Mouse (Mus musculus) CD4-positive helper T cell, adult 2 months (primary cell): ENCODE measurements at regions not wholly inside any gene's neighbourhood (a gene's known extent, or its start where the extent isn't known, plus 50 kb on each side); places are given as distances from the start of the nearest gene placed in this dataset.

Experiments
- DNase-seq: peaks from one replicate; pipeline ENCODE4 v3.0.0-alpha.2; 2012; ENCODE audit warnings: low read depth, missing footprints, low spot score

DNA sequence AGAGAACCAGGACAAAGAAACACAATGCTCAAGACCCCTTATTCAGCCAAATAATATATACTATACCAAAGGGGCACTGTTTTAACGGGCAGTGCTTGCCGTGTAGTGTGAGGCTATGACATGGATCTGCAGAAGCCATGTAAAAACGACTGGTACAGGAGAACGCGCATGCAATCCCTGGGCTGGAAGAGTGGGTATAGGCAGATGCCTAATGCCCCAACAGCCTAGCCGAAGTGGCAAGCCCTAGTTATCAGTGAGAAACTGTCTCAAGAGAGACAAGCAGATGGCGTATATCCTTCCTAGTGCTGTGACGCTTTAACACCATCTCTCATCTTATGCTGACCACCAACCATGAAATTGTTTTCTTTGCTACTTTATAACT, 262.8 kb downstream of the Ankrd50 start:
- no peak for DNase-seq

DNA sequence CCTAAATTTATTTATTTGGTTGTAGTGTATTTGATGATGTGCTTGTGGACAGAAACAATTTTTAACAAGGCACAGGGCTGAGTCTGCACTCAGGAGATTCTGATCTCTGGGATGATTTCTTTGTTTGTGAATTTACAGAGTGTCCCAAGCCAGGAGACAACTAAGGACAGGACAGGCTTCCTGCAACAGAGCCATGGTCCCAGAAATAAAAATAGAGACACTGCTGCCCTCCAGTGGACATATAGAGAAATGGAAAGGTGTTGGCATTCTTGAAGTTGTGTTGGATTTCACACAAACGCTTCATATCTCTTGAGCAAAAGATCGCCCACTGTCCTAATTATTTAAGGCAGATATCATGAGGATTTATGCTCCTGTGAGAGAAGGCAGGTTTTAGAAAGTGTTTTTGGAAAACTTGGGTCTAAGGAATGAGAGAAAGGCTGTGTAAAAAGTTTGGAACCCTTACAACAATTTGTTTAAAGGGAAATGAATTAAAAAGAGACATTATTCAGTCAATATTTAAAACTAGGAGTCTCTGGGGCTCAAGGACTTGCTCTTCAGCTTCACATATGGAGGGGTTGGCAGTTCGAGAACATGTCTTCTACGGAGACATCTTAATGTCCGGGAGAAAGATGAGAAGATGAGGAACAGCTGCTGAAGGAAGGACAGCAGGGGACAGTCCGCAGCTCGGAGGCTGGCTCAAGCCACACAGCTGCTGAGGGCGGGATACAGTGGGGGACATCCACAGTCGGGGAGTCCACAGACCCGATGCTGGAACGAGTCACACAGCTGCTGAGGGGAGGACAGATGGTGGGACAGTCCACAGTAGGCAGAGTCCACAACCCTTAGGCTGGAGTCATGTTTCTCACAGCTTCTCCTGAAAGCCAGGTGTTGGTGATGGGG, 263.5 kb downstream of the Ankrd50 start:
- peak; percentile 36 for DNase-seq

DNA sequence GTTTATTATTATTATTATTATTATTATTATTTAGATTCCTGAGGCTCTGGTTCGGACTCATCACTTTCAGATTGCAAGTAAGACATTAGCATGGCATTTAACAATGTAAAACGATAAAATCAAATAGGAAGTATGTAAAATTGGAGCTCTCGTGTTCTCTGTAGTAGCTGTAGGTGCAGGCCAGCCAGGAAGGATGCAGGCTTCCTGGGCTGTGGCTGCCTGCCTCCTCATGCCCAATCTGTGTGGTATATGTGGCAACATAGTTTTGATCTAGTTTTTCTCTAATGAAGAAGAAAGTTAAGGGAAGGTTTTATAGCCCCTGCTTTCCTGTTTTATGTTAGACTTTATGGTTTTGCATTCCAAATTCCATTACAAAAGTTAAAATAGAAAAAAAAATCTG, 275.6 kb downstream of the Ankrd50 start:
- no peak for DNase-seq

DNA sequence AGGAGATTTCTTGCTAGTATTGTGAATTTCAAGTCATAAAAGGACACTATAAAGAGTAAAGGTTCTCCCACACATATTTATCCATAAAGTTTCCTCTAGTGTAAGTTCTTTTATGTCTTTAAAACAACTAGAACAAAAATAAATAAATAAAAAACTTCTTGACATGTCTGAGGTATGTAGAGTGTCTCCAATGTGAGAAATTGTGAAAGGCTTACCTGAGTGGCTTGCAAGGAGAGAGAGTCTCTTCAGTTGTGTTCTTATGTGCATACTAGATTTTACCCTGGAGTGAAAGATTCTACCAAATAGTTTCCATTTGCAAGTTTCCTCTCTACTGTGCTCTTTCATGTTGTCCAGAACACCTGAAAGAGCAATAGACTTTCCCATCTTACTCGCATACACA, 276.8 kb downstream of the Ankrd50 start:
- no peak for DNase-seq

DNA sequence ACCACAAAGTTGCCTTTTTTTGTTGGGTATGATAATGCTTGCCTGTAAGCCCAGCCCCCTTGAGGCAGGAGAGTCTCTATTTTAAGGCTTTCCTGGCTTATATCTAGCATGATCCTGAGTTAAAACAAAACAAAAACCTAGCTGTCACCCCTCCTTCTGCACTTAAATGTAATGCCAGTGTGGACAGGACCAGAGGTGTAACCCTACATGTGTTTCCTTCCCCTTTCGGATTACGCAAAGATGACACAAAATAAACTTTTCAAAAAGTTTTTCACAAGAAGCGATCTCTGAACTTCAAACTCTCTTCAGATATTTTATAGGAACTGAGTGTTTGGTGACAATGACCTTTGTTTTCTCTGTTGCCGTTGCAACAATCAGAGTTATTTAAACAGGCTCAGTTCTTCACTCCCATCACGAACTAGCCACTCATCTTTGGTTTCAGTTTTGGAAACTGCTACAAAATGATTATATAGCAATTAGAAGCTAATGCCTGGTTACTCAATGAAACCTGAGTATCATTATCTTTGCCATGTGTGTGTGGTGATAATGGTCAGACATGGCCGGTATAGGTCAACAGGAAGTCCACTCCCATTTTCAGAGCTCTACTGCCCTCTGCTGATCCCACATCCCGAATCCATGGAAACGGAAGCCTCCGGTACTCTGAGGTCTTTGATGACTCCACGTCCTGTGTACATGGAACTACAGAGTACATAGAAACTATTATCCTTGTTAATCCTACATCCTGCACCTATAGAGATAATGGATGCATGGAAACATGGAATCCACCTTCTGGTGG, 282.6 kb downstream of the Ankrd50 start:
- no peak for DNase-seq

DNA sequence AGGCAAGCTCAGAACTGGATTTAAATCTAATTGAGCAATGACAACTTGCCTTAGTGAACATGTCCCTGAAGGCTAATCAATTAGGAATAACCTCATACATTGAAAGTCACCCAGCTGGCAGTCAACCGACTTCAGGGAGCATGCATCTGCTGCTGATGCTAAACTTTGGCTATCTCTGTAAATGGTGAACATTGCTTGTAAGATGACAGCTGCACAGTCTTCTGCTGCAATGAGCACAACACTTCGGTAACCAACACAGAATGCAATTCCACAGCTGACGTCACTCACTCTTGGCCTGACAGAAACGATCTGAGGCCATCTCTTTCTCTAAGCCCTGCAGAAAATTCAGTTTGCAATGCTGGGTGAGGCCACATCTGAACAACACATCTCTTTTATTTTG, 290.6 kb downstream of the Ankrd50 start:
- no peak for DNase-seq

DNA sequence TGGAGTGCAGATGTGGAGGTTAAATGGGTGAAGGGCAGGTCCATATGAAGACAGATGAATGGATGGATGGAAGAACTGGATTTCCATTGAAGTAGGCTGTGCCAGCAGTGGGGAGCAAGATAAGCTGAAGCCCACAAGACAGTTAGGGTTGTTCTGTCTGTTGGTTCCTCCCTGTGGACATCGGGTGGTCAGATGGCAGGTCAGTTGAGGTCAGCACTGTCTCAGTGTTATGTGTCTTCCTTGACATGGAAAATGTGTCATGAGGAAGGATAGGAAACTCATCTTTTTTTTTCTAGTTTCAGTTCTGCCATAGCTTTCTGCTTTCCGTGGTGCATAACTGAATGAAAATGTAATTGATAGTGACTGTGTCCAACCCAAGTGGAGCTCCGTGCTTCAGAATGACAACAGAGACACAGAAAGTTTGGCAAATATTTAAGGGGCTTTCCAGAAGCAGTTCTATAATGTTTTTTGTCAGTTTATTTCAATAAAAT, 297.2 kb downstream of the Ankrd50 start:
- DNase-seq: no peak

DNA sequence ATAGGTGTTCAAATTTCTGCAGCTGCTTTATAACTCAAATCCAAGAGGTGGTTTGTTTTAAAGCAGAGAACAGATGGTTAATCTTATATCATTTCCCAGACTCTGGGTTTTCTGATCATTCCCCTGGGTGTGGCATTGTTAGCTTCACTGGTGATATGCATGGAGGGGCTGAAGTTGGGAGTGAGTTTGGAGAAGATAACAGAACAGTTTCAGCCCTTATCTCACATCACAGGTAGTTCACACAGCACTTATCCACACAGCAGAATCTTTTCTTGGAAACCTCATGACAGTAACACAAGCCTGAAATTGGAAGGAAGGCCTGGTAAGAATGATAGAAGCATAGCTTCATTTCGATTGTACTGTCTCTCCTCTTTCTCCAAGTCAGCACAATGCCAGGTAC, 298.1 kb downstream of the Ankrd50 start:
- DNase-seq: no peak

DNA sequence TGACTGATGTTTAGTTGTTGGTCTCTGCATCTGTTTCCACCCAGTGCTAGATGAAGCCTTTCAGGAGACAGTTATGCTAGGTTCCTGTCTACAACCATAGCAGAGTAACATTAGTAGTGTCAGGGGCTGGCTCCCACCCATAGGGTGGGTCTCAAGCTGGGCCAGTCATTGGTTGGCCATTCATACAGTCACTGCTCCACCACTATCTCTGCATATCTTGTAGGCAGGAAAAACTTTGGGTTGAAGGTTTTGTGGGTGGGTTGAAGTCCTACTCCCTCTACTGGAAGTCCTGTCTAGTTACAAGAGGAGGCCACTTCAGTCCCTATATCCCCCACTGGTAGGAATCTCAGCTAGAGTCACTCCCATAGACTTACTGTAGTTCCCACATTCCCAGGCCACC, 306.3 kb downstream of the Ankrd50 start:
- no peak for DNase-seq

DNA sequence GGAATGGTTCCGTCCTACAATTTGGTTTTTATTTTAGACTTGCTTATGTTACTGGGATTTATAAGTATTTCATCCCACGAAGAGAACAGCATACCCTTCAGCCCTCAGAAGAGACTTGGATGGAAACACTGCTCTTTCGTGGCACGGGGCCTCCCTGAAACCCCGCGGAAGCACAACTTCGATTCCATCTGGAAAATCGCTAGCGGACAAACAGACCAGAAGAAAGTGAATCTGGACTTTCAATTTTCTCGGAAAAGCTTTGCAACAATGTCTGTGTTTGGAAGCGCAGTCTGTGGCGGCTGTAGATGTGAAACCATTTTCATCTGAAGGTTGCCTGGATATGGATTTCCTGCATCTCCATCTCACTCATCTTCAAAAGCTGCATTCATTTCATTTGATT, 308.7 kb downstream of the Ankrd50 start:
- no peak for DNase-seq

DNA sequence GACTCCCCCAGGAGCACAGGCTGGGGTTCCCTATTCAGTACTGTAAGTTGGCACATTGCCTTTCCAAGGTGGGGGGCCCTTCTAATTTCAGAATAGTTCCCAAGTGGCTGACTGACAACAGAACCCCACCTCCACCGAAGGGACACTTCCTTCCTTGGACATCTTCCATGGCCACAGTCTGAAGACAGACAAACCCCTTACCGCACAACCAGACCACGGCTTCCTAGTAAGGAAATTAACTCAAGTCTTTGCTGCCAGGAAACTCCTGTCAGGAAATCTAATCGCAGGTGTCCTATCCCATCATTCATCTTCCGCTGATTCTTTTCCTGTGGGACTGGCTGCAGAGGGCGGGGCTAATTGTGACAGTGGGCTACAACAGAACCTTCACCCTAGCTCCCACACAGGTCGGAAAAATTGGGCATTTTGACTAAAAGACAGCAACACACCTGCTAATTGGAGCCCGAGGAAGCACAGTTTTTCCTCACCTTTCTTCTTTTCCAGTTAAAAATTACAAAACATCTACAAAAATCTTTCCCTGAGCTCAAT, 309.8 kb downstream of the Ankrd50 start:
- DNase-seq: no peak

DNA sequence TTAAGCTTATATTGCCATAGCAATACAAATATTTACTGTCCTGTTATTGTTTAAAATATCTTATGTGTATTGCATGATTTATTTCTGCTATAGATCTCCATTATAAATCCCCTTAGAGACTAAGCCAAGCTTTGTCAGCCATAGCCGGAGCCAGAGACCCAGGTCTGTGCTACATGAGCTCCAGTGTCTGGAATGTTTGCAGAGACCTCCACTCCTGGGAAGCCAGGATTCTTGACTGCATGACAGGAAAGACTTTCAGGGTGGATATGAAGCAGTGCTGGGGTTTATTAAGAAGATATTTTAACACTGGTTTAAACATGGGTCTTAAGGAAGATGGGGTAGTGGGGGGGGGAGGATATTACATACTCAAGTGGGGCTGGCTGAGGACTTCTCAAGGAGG, 332.2 kb downstream of the Ankrd50 start:
- no peak for DNase-seq

DNA sequence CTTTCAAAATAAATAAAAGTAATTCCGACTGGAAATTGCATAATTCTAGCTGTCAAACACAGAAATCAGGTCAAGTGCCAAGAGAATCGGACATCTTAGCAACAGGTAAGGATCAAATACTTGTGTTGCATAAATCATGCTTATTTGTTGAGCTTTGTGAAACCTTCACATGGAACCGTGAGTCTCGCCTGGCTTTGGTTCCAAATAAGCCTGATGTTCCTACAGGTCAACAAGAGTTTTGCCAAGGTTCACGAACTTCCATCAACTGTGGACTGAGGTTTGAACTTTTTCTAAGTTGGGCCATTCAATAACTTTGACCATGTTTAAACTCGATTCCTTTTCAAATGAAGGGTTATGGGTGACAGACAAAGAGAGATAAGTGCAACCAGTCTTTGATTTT, 332.8 kb downstream of the Ankrd50 start:
- no peak for DNase-seq

DNA sequence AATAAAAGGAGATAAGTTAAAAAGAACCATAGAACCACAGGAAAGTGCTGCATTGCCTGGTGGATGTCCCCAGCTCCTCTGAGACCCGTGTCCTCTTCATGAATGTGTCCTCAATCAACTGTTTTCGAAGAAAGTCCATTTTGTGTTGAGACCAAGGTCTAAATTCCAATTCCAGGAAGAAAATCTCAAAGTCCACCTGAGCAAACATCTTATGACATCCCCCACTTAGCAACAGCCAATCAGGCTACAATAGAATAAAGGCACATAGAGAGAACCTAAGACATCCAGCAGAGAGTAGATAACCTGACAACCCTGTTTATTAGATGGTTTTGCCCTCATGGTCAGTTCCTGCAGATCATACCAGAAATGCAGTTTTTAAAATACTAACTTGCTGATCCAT, 338.0 kb downstream of the Ankrd50 start:
- DNase-seq: no peak

DNA sequence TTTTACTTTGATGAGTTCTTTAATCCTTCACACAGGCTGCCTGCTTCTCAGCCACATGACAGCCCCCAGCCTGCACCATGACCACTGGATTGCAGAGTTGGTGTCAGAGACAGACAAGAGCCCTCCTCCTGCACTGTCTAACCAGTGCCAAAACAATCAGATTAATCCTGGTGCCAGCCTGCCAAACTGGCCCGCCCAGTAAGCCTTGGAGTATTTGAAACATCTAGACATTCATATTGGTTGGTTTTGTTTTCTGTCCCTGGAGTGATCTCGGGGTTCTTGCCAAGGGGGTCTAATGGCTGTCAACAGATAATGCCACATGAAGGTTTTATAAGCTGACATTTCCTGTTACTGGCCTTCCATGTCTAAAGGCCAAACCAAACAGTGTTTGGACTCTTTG, 339.2 kb downstream of the Ankrd50 start:
- no peak for DNase-seq

DNA sequence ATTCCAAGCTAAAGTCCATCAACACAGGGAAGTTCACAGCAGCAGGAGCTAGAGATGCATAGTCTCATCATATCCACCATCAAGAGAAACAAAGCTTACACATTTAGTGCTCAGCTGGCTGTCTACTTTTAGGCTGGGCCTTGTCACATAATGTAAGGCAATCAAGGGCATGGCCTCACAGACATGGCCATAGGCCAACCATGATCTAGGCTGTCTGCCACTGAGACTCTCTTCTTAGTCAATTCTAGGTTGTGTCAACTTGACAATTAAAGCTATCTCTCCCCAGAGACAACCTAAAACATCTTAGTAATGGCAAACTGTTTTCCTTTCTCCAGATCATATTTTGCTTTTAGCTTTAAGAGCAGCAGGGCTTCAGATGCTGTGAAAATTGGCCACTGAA, 340.0 kb downstream of the Ankrd50 start:
- no peak for DNase-seq

DNA sequence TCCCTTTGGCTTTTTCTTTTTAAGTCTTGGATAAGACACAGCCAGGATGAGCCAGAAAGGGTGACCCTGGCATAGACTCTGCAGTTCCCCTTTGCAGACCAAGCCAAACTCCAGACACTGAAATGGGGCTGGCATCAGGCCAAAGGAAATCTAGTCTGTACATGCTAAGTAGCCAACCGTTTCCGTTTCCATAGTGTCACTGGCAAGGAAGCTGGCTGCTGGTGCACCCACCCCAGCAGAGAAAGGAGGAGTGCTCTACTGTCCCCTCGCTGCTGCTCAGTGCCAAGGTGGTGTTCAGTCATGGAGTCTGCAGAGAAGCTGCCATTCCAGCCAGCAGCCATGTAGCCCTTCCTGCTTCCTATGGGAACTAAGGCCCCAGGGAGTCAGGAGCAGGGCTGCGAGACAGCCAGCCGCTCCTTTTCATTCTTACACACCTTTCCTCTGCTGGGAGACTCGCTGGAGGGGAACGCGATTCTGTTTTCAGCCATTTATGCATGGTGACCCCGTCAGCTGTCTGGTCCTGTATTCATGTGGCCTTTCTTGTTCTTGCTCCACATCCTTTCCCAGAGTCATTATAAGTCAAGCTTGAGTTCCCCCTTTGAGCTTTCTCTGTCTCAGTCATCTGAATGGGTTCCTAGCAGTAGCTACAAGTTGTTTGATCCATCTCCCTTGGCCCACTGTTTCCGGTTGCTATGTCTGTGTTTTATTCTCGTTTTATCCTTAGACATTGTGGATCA, 341.3 kb downstream of the Ankrd50 start:
- no peak for DNase-seq

DNA sequence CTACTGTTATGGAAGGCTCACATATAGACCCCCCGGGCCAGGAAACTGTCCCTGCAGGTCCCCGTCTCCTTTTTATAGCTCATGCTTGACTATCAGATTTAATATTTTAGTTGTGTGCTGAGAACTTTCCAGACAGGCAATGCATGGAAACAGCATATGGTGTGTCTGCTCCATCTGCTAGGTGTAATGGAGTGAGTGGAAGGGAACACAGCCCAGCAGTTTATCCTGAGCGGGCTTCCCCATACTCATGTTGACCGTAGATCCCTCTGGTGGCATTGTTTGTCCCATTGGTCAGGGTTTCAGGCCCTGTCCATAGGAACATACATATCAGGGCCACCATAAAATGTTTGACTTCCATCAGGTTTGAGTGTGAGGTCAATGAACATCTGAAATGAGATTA, 345.3 kb downstream of the Ankrd50 start:
- no peak for DNase-seq

DNA sequence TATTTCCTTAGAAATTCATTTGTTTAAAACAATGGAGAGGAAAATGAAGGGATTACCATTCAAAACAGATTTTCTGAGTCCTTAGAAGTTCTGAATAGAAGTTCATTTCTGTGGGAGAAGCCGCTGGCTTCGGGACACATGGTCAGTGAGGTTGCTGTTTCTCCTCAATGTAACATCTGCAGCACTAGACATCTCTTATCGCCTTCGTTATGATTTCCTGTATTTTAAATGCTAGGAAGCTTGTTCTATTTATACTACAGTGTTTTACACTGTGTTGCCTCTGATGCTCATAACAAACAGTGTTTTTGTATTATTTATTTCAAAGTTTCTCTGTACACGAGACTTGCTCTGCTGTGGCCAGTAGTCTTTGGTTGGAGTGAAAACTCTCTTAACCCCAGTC, 346.6 kb downstream of the Ankrd50 start:
- no peak for DNase-seq

DNA sequence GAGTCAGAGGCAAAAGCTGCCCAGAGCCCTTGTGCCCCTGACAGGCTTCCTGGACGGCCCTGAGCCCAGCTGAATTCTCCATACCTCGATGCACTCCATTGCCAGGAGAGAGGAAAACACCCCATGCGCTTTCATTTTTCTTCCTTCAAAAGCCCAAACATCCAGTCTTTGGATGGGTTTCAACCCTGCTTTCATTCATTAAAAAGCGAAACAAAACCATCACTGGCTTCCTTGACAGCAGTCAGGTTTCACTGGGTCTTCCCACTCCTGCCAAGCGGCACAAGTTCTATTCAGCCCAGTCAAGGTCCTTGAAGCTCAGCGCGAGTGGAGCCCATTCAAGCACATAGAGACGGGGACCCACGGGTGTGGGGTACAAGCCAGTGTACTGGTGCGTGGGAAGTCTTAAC, 348.8 kb downstream of the Ankrd50 start:
- no peak for DNase-seq

DNA sequence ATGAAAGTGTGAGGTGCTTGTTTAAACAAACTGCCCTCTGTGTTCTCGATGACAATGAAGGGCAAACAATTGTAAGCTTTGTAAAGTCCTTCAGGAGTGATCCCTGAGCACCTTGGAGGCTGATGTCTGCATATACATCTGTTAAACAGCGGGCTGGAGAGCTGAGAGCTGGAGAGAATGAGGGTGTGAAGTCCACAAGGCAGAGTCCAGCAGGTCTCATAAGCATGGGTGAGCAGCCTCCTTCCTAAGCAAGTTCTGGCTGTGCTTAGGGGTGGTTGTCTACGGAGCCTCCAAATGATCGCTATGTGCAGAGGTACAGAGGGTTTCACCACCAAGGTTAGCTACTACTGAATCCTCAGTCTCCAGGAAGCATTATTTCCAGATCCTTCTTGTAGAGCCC, 350.2 kb downstream of the Ankrd50 start:
- no peak for DNase-seq

DNA sequence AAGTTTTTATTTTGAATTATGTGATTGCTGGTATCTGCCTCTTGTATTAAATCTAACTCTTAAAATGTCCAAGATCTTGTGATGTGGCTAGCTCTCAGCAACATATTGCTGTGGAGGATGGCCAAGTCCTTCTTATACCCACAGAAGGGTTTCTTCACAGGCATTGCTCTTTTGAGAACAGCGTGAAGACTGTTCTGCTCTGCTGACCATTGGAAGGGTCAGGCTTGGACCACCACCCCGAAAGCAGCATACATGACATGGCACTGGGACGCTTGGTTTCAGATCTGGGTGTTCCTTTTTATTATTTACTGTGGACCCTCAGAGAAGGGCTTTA, 352.8 kb downstream of the Ankrd50 start:
- no peak for DNase-seq
